Mouse (Mus musculus): ENCODE results near the gene Cox5a. TPM values are rescaled to one million over a fixed set of nuclear protein-coding genes. Genes with fewer than 3 reads are reported as not detected.
A peak's percentile ranks its signal among the peaks of the same experiment; 100 is the strongest.

Gene Cox5a
- polyA plus RNA-seq, 1 experiment from 2014 or later = 680 TPM

- Histone ChIP-seq H3K9ac (no peak overlapping the region), H3K4me2 (replicated peaks) (no peak overlapping the region), H3K4me3 (no peak overlapping the region), H3K36me3 (peaks cover 7% of the 10 kb centered on the region), H3K27me3 (no peaks in the 10 kb centered on the region), H3K27ac (no peak overlapping the region), H3K4me1 (peaks cover 13% of the 10 kb centered on the region), H3K9me3 (replicated peaks) (no peaks in the 10 kb centered on the region)
- WGBS = 48% methylated on average over 3 of the region's 3 CpGs
- no peak for ATAC-seq (ENCODE audit: low FRiP score)
These were observed 33.7 kb downstream of the Cox5a start for GRCm38 (mm10) chr9:57554753-57555152.

DNA sequence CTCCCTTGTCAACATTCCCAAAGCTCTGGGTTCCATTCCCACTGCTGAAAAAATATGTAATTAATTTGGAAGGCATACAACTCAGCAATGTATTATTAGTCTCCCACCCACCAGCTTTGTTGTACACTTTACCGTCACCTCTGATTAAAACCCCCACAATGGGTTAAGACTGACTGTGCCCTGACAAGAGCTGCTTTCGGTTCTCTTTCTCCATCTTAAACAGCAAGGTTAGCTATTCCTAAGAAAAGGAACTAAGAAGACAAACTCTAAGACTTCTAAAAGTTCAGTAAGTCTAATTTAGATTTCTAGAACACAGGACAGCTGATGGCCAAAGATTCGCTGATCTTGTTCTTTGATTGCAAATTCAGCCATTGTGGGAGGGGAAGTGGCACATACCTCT, 36.1 kb downstream of the Cox5a start:
- Histone ChIP-seq H3K27ac (no peak overlapping the region), H3K36me3 (no peaks in the 10 kb centered on the region), H3K4me3 (no peak overlapping the region), H3K4me1 (peaks cover 19% of the 10 kb centered on the region), H3K9me3 (replicated peaks) (no peaks in the 10 kb centered on the region), H3K27me3 (no peaks in the 10 kb centered on the region), H3K9ac (no peak overlapping the region), H3K4me2 (replicated peaks) (no peak overlapping the region)
- ATAC-seq (ENCODE audit: low FRiP score) = no peak
- WGBS = 83% methylated on average over 3 of the region's 3 CpGs

- Histone ChIP-seq H3K9me3 (replicated peaks) (no peaks in the 10 kb centered on the region), H3K4me3 (no peak overlapping the region), H3K27ac (no peak overlapping the region), H3K9ac (no peak overlapping the region), H3K27me3 (no peaks in the 10 kb centered on the region), H3K4me1 (peaks cover 29% of the 10 kb centered on the region), H3K36me3 (no peaks in the 10 kb centered on the region), H3K4me2 (replicated peaks) (no peak overlapping the region)
- whole genome bisulfite sequencing = 84% methylated on average over 4 of the region's 4 CpGs
- no peak for ATAC-seq (ENCODE audit: low FRiP score)
These were observed 37.6 kb downstream of the Cox5a start for GRCm38 (mm10) chr9:57558625-57559024.

GRCm38 (mm10) chr9:57559568-57559967, 38.5 kb downstream of the Cox5a start:
- Histone ChIP-seq H3K36me3 (no peaks in the 10 kb centered on the region), H3K4me3 (no peak overlapping the region), H3K27ac (no peak overlapping the region), H3K4me2 (replicated peaks) (no peak overlapping the region), H3K4me1 (peaks cover 26% of the 10 kb centered on the region), H3K27me3 (no peaks in the 10 kb centered on the region), H3K9me3 (replicated peaks) (no peaks in the 10 kb centered on the region), H3K9ac (no peak overlapping the region)
- WGBS = 68% methylated on average over 2 of the region's 2 CpGs
- no peak for ATAC-seq (ENCODE audit: low FRiP score)

- no peaks in the 10 kb centered on the region; the same call in 1 of the 2 replicates for H3K36me3 ChIP-seq
- peak overlapping the region; percentile 84 for H3K27ac ChIP-seq
- H3K4me2 ChIP-seq (replicated peaks) = peak overlapping the region; percentile 83
- H3K9ac ChIP-seq = peak overlapping the region; percentile 72
- no peaks in the 10 kb centered on the region for H3K9me3 ChIP-seq (replicated peaks)
- peak overlapping the region; percentile 66 for H3K4me3 ChIP-seq
- peaks cover 25% of the 10 kb centered on the region for H3K4me1 ChIP-seq
- 29% methylated on average over 7 of the region's 7 CpGs for WGBS
- no peaks in the 10 kb centered on the region for H3K27me3 ChIP-seq
- no peak for ATAC-seq (ENCODE audit: low FRiP score)
These were observed 39.2 kb downstream of the Cox5a start for GRCm38 (mm10) chr9:57560263-57560662.

GRCm38 (mm10) chr9:57560861-57561710, 40.0 kb downstream of the Cox5a start, which contains the start of gene Scamp2:
Gene Scamp2, plus strand, starts transcription at chr9:57560943.
- H3K9me3 ChIP-seq (replicated peaks) = no peaks in the 10 kb centered on the region
- ATAC-seq (ENCODE audit: low FRiP score) = peak; percentile 100
- peak within 1 kb of the TSS; percentile 83 for H3K4me2 ChIP-seq (replicated peaks)
- H3K4me3 ChIP-seq = peak within 1 kb of the TSS; percentile 66
- WGBS = under 1% methylated on average over 37 of the region's 37 CpGs
- peaks cover 32% of the 10 kb centered on the region for H3K4me1 ChIP-seq
- no peaks in the 10 kb centered on the region; the same call in 1 of the 2 replicates for H3K36me3 ChIP-seq
- peak within 1 kb of the TSS; percentile 72 for H3K9ac ChIP-seq
- H3K27me3 ChIP-seq = no peaks in the 10 kb centered on the region
- H3K27ac ChIP-seq = peak within 1 kb of the TSS; percentile 84

GRCm38 (mm10) chr9:57561711-57562099, 40.6 kb downstream of the Cox5a start:
- H3K27ac ChIP-seq = no peak overlapping the region
- WGBS = 82% methylated on average over 13 of the region's 13 CpGs
- peak overlapping the region; percentile 66 for H3K4me3 ChIP-seq
- no peak for ATAC-seq (ENCODE audit: low FRiP score)
- peaks cover 32% of the 10 kb centered on the region for H3K4me1 ChIP-seq
- peak overlapping the region; percentile 45; the same call in 1 of the 2 replicates for H3K9ac ChIP-seq
- H3K9me3 ChIP-seq (replicated peaks) = no peaks in the 10 kb centered on the region
- H3K36me3 ChIP-seq = no peaks in the 10 kb centered on the region; the same call in 1 of the 2 replicates
- H3K27me3 ChIP-seq = no peaks in the 10 kb centered on the region
- H3K4me2 ChIP-seq (replicated peaks) = peak overlapping the region; percentile 83

DNA sequence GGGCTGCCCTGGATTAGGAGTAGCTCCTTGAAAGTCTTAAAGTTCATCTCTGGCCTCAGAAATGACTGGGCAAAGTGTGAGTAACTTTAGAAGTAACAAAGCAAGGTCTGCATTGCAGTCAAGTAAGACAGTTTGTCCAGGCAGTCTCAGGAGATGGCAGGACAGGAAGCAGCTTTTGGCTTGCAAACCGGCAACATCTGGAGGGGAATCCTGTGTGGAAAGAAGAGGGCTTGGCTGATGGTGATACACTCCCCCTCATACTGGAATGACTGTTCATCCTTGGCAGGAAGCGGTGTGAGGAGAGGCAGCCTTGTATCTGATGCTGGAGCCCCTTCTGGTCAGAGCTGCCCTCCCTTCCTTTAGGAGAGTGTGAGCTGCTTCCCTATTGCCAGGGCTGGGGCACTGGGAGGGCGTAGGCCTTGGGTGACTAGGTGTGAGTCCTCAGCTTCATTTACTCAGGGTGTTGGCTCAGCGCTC, 41.9 kb downstream of the Cox5a start:
- Histone ChIP-seq H3K4me2 (replicated peaks) (no peak overlapping the region), H3K27ac (no peak overlapping the region), H3K36me3 (peaks cover under 1% of the 10 kb centered on the region), H3K4me3 (no peak overlapping the region), H3K27me3 (no peaks in the 10 kb centered on the region), H3K9me3 (replicated peaks) (no peaks in the 10 kb centered on the region), H3K9ac (no peak overlapping the region), H3K4me1 (peaks cover 32% of the 10 kb centered on the region)
- 83% methylated on average over 4 of the region's 4 CpGs for WGBS
- no peak for ATAC-seq (ENCODE audit: low FRiP score)

DNA sequence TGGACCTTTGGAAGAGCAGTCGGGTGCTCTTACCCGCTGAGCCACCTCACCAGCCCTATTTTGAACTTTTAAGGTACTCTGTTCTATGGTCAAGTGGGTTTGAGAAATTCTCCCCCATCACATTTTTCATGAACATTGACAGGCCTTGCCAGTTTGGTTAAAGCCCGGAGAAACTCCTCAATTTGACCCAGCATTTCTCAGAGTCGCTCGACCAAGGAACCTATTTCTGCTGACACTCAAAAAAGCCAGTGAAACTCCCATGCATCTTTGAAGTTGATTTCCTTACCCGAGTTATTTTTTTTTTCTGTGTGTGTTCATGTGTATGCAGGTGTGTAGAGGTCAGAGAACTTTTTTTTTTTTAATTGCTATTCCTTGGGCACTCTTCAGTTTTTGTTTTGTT, 43.5 kb downstream of the Cox5a start:
- WGBS = 84% methylated on average over 6 of the region's 6 CpGs
- H3K4me1 ChIP-seq = peaks cover 32% of the 10 kb centered on the region
- no peak overlapping the region for H3K9ac ChIP-seq
- H3K9me3 ChIP-seq (replicated peaks) = no peaks in the 10 kb centered on the region
- no peak overlapping the region for H3K4me3 ChIP-seq
- H3K27ac ChIP-seq = no peak overlapping the region
- no peak overlapping the region for H3K4me2 ChIP-seq (replicated peaks)
- peaks cover 18% of the 10 kb centered on the region for H3K36me3 ChIP-seq
- no peaks in the 10 kb centered on the region for H3K27me3 ChIP-seq
- no peak for ATAC-seq (ENCODE audit: low FRiP score)

GRCm38 (mm10) chr9:57565741-57566221, 44.7 kb downstream of the Cox5a start:
- 60% methylated on average over 10 of the region's 10 CpGs for WGBS
- H3K4me2 ChIP-seq (replicated peaks) = no peak overlapping the region
- H3K9ac ChIP-seq = no peak overlapping the region
- peaks cover 23% of the 10 kb centered on the region for H3K36me3 ChIP-seq
- H3K4me3 ChIP-seq = no peak overlapping the region
- no peaks in the 10 kb centered on the region for H3K9me3 ChIP-seq (replicated peaks)
- no peak for ATAC-seq (ENCODE audit: low FRiP score)
- H3K4me1 ChIP-seq = peaks cover 28% of the 10 kb centered on the region
- no peaks in the 10 kb centered on the region for H3K27me3 ChIP-seq
- 0 out of 2 replicates have a peak overlapping the region, but pooled peaks have one; percentile 14 for H3K27ac ChIP-seq

DNA sequence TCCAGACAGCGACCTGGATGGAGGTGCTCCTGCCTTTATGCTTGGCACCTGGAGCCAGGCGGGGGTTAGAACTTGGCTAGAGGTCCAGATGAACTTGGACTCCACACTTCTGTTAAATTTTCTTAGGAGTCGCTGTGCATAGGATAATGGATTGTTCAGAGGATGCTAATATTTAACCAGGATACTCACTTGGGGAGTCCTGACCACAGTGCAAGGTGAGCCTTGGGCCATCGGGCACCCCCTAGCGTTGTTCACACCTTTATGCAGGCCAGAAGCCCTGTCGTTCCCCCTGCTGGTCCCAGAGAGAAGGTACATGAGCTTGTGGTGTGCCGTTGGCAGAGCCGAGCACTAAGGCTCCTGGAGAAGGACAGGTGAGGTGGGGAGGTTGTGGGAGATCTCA, 45.8 kb downstream of the Cox5a start:
- no peak overlapping the region for H3K27ac ChIP-seq
- peaks cover 22% of the 10 kb centered on the region for H3K4me1 ChIP-seq
- ATAC-seq (ENCODE audit: low FRiP score) = no peak
- no peaks in the 10 kb centered on the region for H3K9me3 ChIP-seq (replicated peaks)
- H3K9ac ChIP-seq = no peak overlapping the region
- H3K4me3 ChIP-seq = no peak overlapping the region
- WGBS = 62% methylated on average over 8 of the region's 8 CpGs
- H3K4me2 ChIP-seq (replicated peaks) = no peak overlapping the region
- H3K27me3 ChIP-seq = no peaks in the 10 kb centered on the region
- H3K36me3 ChIP-seq = peaks cover 32% of the 10 kb centered on the region

DNA sequence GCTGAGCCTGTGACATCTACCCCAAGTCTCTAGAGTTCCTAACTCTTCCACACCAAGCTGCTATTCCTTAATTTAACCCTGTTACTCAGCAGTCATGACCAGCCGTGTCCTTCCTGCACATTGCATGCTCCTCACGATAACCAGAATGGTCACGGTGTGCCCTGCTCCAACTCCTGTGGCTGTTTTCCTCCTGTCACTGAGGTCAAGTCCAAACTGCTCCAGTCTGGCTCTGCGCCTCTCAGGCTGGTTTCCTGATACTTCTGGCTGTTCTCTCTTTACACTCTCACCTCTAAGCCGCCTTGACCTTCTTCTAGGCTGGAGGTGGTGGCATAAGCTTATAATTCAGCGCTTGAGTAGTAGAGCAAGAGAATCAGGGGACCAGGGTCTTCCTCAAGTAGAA, 47.4 kb downstream of the Cox5a start:
- Histone ChIP-seq H3K4me2 (replicated peaks) (no peak overlapping the region), H3K27ac (no peak overlapping the region), H3K4me1 (peaks cover 7% of the 10 kb centered on the region; the same call in 1 of the 2 replicates), H3K9ac (no peak overlapping the region), H3K4me3 (no peak overlapping the region), H3K27me3 (no peaks in the 10 kb centered on the region), H3K36me3 (peaks cover 32% of the 10 kb centered on the region), H3K9me3 (replicated peaks) (no peaks in the 10 kb centered on the region)
- ATAC-seq (ENCODE audit: low FRiP score) = no peak
- WGBS = 96% methylated on average over 6 of the region's 6 CpGs
